Mouse (Mus musculus) G1E (cell line): Measurements from ENCODE around the gene Rab27a. TPM values are rescaled to one million over a fixed set of nuclear protein-coding genes. Genes with fewer than 3 reads are reported as not detected.

Experiments
- ATAC-seq: 2 replicates; pipeline ENCODE4 v1.8.0; 2016; ENCODE audit warnings: mild to moderate bottlenecking; ENCODE audit not compliant: insufficient number of reproducible peaks, poor library complexity, low FRiP score, severe bottlenecking; ENCODE audit errors: extremely low read depth
- DNase-seq: peaks from one replicate; pipeline ENCODE4 v3.0.0; 2012; ENCODE audit warnings: low spot score
- H3K27me3 ChIP-seq: 2 replicates; pipeline ENCODE4 v1.6.1; 2012; ENCODE audit warnings: mild to moderate bottlenecking, low read length, inconsistent platforms; ENCODE audit not compliant: insufficient read depth
- H3K36me3 ChIP-seq: replicated peaks from 2 replicates; pipeline ENCODE3; 2012; ENCODE audit warnings: mild to moderate bottlenecking, inconsistent platforms
- H3K4me1 ChIP-seq: 2 replicates; pipeline ENCODE4 v1.6.1; 2012; ENCODE audit warnings: low read depth, low read length, inconsistent platforms, mixed read lengths; ENCODE audit not compliant: insufficient read depth
- H3K4me3 ChIP-seq: 2 replicates; pipeline ENCODE4 v1.5.1; 2012; ENCODE audit warnings: low read depth, mild to moderate bottlenecking, inconsistent platforms, low read length, moderate library complexity, mixed read lengths
- H3K9me3 ChIP-seq: replicated peaks from 2 replicates; pipeline ENCODE4 v1.6.1; 2012; ENCODE audit warnings: inconsistent platforms
- CTCF ChIP-seq: IDR thresholded peaks from 2 replicates; pipeline ENCODE4 v1.5.1; 2012; ENCODE audit warnings: low read depth, low read length, inconsistent platforms, mixed read lengths
- GATA1 ChIP-seq: IDR thresholded peaks from 2 replicates; pipeline ENCODE4 v1.6.1; 2012; ENCODE audit warnings: borderline replicate concordance, low read length, inconsistent platforms, mixed read lengths
- GATA2 ChIP-seq: IDR thresholded peaks from 2 replicates; pipeline ENCODE4 v1.6.1; 2012; ENCODE audit warnings: low read depth, low read length, inconsistent platforms, borderline replicate concordance
- POLR2AphosphoS5 ChIP-seq: IDR thresholded peaks from 2 replicates; pipeline ENCODE4 v1.6.1; 2012; ENCODE audit warnings: low read depth, low read length, inconsistent platforms; ENCODE audit not compliant: insufficient replicate concordance
- TAL1 ChIP-seq: conservative IDR thresholded peaks from 2 replicates; pipeline ENCODE4 v1.6.1; 2012; ENCODE audit warnings: low read depth, low read length, inconsistent platforms, mixed read lengths
- polyA plus RNA-seq: library from polyadenylated mRNA; stranded (reverse); fragments of >175 nt; gene quantifications from 2 replicates; pipeline ENCODE4 v1.2.3, GENCODE M21; 2012
- total RNA-seq, 2 experiments: library from RNA; stranded (forward) in 1 of 2; stranded (reverse) in 1 of 2; fragments of 200-1000 nt in 1 of 2; fragments of >200 nt in 1 of 2; fragmentation: Nextera tagmentation in 1 of 2; gene quantifications; 2 replicates each; pipeline ENCODE4 v1.2.3; 2014 to 2017

The Rab27a gene
- total and polyA plus RNA-seq, 3 experiments: 5.9 to 50.4 (median 8.2) TPM

DNA sequence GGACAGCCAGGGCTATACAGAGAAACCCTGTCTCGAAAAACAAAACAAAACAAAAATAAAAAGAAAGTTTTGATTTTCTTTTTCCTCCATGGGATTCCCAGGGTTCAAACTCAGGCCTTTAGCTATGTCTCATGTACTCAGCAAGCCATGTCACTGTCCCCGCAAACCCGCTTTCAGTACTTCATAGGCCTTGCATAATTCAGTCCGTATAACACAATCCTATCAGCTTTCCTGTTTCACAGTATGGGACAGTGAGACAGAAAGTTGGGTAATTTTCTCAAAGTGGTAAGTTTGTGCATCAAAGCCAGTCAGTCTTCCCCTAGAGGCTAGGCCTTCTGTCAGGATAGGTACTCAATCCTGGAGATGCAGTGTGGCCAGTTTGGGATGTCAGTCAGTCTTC lies 14.6 kb downstream of the Rab27a start:
- Histone ChIP-seq H3K4me1 (peaks cover 2% of the 10 kb centered on the region; the same call in 1 of the 2 replicates), H3K36me3 (peaks cover 16% of the 10 kb centered on the region), H3K4me3 (no peak overlapping the region), H3K27me3 (no peaks in the 10 kb centered on the region), H3K9me3 (no peaks in the 10 kb centered on the region)
- DNase-seq (no peak), ATAC-seq (no peak)
- TF ChIP-seq TAL1 (no peak), GATA2 (no peak), POLR2AphosphoS5 (no peak), CTCF (no peak), GATA1 (no peak)

DNA sequence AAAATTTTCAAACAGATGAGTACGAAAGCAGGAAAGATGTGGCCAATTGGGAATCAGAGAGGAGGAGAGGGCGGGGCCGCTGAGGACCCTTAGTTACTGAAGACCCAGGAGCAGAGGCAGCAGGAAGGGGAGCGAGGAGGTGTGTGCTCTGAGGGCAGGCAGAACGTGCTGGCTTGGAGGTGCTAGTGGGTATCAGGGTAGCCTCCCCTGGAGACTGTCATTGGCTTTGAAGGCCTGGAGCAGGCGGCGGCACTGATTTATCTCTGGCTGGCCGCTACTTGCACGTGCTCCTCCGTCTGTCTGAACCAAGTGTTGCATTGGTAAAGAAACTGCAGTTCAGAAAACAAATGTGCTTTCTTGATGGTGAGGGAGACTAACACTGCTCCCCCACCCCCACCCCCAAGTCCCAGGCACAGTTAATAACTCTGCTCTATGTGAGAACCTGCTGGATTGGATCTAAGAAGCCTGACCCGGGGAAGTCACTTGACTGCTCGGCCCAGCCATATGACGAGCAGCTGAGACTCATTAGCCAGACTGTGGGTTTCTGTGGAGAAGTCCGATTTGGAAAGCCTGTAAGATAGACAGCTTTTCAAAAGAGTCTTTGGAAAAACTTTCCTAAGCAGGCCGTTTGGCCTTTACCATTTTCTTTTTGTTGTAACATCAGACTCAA lies 19.1 kb downstream of the Rab27a start:
- Histone ChIP-seq H3K27me3 (no peaks in the 10 kb centered on the region), H3K9me3 (no peaks in the 10 kb centered on the region), H3K4me1 (peaks cover 2% of the 10 kb centered on the region; the same call in 1 of the 2 replicates), H3K36me3 (peaks cover 9% of the 10 kb centered on the region), H3K4me3 (no peak overlapping the region)
- ATAC-seq: no peak
- DNase-seq: no peak
- TF ChIP-seq GATA1: no peak
- TF ChIP-seq TAL1: no peak
- no peak for TF ChIP-seq CTCF
- no peak for TF ChIP-seq POLR2AphosphoS5
- no peak for TF ChIP-seq GATA2

DNA sequence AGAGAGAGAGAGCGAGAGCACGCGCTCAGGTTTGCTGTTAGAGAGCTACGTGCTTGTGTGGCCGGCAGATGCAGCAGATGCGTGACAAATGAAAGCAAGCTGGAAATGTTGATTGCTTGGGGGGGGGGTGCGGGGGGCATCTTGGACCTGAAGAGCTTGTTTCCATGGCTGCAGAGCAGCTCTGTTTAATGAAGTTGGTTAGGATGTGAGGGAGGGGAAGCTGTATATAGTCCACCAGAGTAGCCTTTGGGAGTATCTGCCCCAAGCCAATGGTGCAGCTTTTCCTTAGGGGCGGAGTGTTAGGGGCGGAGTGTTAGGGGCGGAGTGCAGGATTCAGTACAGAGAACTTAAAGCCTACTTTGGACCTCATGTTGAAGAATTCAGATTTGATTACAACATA lies 22.4 kb downstream of the Rab27a start:
- no peaks in the 10 kb centered on the region for H3K9me3 ChIP-seq
- no peak for TF ChIP-seq CTCF
- no peak for TF ChIP-seq POLR2AphosphoS5
- TF ChIP-seq TAL1: no peak
- TF ChIP-seq GATA1: no peak
- no peak for TF ChIP-seq GATA2
- peaks cover 6% of the 10 kb centered on the region; the same call in 1 of the 2 replicates for H3K4me1 ChIP-seq
- H3K27me3 ChIP-seq: no peaks in the 10 kb centered on the region
- no peak for ATAC-seq
- peaks cover 7% of the 10 kb centered on the region for H3K36me3 ChIP-seq
- H3K4me3 ChIP-seq: no peak overlapping the region
- no peak for DNase-seq

DNA sequence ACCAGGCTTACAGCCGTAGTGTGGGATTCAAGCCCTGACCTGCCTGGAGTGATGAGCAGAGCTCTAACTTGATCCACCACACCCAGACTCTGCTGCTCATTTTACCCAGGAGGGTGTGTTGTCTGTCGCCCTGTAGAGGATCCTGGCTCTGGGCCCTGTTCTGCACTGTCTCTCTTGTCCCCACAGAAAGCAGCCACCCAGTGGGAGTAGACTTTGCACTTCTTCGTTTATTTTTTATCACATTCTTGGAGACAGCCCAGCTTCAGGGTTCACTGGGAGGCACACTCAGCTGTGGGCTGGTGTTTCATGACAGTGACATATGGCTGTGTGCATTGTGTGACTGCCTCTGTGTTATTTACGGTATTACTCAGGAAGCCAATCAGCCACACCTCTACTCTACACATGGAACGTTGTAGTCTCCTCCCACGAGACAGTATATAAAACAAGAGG lies 23.6 kb downstream of the Rab27a start:
- Histone ChIP-seq H3K27me3 (no peaks in the 10 kb centered on the region), H3K4me1 (peaks cover 6% of the 10 kb centered on the region; the same call in 1 of the 2 replicates), H3K36me3 (peaks cover 7% of the 10 kb centered on the region), H3K9me3 (no peaks in the 10 kb centered on the region), H3K4me3 (no peak overlapping the region)
- no peak for DNase-seq
- TF ChIP-seq CTCF: no peak
- no peak for ATAC-seq

DNA sequence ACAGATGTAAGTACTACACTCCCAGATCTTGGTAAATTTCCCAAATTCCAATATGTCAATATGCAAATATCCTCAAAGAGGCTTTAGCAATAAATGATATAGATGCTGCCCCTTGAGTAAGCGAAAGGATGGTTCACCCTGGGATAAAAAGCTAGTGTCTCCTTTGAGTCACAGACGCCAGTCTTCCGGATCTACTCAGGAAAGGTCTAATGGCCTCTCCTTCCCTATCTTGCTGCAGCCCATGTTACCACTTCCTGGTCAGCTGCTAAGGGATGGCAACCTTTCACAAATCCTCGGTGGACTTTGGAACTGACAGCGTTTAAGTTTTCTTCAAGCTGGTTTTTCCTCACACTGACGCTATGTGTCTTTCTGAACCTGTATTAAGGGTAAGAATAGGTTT lies 24.0 kb downstream of the Rab27a start:
- peaks cover 6% of the 10 kb centered on the region; the same call in 1 of the 2 replicates for H3K4me1 ChIP-seq
- DNase-seq (no peak), ATAC-seq (no peak)
- H3K27me3 ChIP-seq: no peaks in the 10 kb centered on the region
- TF ChIP-seq GATA1 (no peak), POLR2AphosphoS5 (no peak), GATA2 (no peak), TAL1 (no peak), CTCF (no peak)
- H3K4me3 ChIP-seq: no peak overlapping the region
- no peaks in the 10 kb centered on the region for H3K9me3 ChIP-seq
- peaks cover 4% of the 10 kb centered on the region for H3K36me3 ChIP-seq

DNA sequence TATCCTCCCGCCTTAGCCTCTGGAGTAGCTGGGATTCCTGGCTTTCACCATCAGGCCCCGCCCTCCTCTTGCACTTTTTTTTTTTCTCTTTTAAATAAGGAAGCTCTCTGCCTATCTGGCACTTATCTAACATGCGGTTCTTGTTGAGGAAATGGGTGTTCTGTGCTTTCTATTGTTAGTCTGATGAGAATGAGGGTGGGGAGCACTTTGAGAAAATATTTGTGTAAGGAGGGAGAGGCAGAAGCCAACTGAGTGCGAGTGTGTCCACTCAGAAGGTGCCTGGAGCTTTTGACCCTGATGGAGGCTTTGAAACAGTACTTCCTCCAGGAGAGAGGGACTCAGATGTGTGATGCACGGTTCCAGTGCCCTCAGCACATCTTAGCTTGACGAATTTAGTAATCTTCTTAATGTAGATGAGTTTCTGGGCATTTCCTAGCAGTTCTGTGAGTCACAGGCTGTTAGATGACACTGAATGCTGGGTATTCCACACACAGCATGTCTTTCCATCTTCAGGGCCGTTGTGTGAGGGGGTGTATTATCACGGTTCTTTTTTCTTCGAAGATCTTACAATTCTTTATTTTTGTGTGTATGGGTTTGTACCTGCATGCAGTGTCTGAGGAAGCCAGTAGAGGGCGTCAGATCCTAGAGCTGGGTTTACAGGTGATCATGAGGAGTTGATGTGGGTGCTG lies 26.5 kb downstream of the Rab27a start:
- DNase-seq: no peak

More for the DNA sequence above, 26.5 kb downstream of the Rab27a start:
- Histone ChIP-seq H3K27me3 (no peaks in the 10 kb centered on the region), H3K4me3 (no peak overlapping the region), H3K9me3 (no peaks in the 10 kb centered on the region), H3K36me3 (peaks cover 10% of the 10 kb centered on the region), H3K4me1 (peaks cover 6% of the 10 kb centered on the region; the same call in 1 of the 2 replicates)
- peak; percentile 40; the same call in 1 of the 2 replicates for ATAC-seq
- TF ChIP-seq TAL1 (no peak), GATA1 (no peak), POLR2AphosphoS5 (no peak), GATA2 (no peak), CTCF (no peak)
